Mouse (Mus musculus): Measurements from ENCODE around the gene Zscan20.

Zscan20 gene

DNA sequence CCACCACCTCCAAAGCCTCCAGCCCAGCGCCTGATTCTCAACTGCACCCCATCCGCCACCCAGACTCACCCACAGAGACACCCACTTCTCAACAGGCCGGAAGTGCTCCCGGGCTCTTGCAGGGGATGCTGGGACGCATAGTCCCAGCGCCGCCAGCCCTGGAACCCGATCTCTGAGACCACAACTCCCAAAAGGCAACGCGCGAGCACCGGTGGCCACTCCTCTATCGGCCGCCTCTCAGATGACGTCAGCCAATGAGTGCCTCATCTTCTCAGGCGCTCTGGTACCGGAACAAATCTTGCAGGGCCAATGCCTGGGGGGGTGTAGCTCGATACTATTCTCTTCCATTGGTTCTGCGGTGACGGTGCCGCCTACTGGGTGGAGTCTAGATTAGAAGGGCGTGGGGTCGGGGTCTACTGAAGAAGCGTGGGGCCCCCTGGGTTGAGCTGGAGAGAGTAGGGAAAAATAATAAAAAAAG, at the start of gene Zscan20:
Zscan20 (minus strand) TSS at position 174 of the 478 bp plus-strand sequence.
- DNase-seq (ENCODE audit: low spot score), result peak; percentile 98

- DNase-seq (ENCODE audit: low spot score), result no peak
Observed at GRCm38 (mm10) chr4:128655446-128655845, 45.5 kb upstream of the Zscan20 start.

DNA sequence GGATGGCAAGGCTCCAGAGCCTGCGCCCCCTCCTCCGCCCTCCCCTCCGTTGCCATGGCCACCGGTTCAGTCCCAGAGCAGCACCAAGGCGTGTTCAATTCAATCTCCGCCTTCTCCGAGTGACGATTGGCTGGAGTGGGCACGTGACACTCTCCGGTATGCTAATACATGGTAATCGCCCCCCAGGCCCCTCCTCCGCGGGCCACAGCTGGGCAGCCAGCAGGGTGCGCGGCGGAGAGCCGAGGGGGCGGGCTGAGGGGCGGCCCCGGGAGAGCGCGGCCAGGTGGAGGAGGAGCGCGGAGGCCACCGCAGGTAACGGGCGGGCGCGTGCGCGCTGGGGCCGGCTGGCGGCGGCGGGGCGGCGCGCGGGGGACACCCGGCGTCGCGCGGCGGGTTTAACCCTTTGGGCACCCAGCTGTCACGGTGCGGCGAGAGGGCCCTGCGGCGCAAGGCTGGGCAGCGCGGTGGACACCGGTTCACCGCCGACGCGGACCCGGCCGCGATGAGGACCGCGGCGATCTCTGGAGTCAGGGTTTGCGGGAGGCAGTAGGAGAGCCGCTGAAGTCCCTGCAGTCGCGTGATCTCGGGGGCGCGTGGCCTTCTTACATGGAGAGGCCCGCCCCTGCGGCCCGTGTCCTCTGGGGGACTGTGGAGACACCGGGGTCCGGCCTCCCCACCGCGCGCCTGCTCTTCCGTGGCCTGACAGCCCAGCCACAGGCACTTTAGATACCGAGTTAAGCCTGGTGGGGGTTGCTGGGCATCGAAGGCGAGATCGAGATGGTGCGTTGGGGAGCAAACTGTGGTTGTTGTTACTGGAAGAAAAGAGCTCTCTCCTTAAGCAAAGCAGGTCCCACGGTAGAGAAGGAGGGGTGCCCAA, 44.8 kb upstream of the Zscan20 start, which contains the start of gene Phc2:
Phc2 (plus strand) TSS at position 198 of the 877 bp plus-strand sequence.
- DNase-seq (ENCODE audit: low spot score), result peak; percentile 97

DNA sequence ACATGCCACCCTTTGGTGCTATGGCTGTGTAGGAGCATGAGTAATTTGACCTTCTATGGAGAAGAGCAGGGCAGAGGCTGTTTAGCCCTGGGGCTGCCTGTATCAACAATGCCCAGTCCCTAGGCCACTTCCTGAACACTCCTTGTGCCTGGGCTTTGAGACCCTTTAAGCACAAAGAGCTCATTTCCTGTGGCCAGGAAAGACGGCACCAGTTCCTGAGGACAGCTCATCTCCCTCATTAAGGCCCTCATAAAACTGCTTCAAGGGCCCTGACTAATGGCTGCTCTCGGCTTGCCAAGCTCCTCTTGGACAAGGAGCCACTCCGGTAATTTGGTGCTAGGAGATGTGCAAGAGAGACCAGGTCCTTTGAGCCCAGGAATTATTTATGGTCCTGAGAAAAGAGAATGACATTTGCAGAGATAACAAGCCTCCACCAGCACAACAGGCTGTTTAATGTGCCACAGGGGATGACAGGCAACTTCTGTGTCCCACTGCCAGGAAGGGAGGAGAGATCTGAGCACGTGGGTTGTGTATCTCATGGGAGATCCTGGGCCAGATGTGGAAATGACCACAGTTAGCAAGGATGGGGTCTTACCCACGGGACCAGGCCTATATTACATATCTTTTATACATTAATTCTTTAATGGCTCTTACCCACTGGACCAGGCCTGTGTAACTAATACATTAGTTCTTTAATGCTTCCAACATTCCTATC, 42.8 kb upstream of the Zscan20 start:
- DNase-seq (ENCODE audit: low spot score), result no peak

GRCm38 (mm10) chr4:128651530-128651929, 41.6 kb upstream of the Zscan20 start:
- no peak for DNase-seq (ENCODE audit: low spot score)

- no peak for DNase-seq (ENCODE audit: low spot score)
Observed at GRCm38 (mm10) chr4:128648567-128649255, 38.8 kb upstream of the Zscan20 start.

DNA sequence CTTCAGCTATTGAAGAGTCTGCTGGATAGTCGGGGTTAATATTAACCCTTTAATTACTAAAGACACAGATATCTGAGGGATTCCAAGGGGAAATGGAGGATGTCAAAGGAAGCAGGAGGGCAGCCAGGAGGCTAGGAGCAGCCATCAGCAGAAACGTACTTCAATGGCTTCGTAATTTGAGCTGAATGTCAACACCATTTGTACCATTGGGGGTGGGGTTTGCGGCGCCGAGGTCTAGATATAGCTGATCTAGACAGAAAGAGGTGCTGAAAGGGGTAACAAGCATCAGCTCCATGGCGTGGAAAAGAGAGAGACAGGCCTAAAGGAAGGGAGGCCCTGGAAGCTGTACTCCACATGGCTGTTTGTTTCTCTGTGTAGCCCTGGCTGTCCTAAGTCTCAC, 36.9 kb upstream of the Zscan20 start:
- no peak for DNase-seq (ENCODE audit: low spot score)

GRCm38 (mm10) chr4:128645896-128646295, 36.0 kb upstream of the Zscan20 start:
- DNase-seq (ENCODE audit: low spot score), result no peak

GRCm38 (mm10) chr4:128641766-128642717, 32.1 kb upstream of the Zscan20 start:
- DNase-seq (ENCODE audit: low spot score), result no peak

DNA sequence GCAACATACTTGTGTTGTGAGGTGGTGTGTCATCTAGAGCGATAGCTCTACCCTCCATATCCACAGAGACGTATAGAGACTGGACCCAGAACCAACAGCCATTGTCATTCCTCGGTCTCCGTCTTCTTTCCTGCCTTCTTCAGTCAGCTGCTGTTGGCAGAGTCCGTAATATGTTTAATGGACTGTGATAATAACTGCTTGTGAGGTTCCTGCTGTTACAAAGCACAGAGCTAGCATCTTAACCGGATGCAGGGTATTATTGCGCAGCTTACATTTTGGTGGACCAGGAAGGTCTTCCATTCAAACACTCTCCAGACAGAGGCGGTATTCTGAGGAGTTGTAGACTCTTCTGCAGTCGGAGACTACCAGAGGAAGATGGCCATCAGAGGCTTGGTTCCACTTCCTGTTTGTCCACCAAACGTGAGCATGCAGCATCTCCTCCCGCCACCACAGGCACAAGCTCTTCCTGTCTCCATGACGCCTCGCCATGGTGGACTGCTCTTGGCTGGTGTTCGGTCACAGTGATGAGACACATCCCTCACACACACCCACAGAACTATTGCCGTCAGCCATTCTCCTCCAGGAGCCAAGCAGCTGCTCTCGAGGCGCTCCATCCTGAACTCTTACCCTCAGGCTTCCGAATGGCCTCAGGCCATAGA, 28.5 kb upstream of the Zscan20 start:
- no peak for DNase-seq (ENCODE audit: low spot score)

- no peak for DNase-seq (ENCODE audit: low spot score)
Observed at GRCm38 (mm10) chr4:128637250-128637649, 27.4 kb upstream of the Zscan20 start.

- no peak for DNase-seq (ENCODE audit: low spot score)
Observed at GRCm38 (mm10) chr4:128635894-128636585, 26.1 kb upstream of the Zscan20 start.

DNA sequence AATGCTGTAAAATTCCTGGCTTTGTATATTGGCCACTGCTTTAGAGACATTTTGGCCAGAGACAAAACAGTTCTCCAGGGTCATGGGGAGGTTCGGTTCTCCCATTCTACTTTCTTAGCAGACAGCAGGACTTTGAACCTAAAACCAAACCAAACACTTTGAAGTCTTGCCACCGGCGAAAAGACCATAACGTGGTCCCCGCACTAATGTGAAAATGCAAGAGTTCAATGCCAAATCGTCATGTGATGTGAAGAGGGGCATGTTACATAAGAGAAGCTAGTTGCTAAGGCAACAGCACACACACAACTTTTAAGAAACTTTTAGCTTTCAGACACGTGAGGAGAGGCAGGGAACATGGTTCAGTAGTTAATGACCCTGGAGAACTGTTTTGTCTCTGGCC, 25.6 kb upstream of the Zscan20 start:
- DNase-seq (ENCODE audit: low spot score), result no peak

DNA sequence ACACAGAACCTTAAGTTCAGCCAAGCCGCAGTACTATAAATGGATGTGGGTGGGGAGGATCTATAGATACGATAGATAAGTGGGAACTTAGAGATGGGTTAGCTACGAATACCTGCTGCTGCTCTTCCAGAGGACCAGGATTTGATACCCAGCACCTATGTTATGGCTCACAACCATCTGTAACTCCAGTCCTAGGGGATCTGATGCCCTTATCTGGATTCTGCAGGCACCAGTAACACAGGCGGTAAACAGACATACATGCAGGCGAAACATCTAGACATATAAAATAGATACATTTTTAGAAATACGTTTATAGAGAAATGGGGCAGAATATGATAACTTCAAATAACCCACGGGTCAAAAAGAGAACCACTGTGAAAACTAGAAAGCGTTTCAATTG, 11.2 kb upstream of the Zscan20 start:
- DNase-seq (ENCODE audit: low spot score), result no peak

DNA sequence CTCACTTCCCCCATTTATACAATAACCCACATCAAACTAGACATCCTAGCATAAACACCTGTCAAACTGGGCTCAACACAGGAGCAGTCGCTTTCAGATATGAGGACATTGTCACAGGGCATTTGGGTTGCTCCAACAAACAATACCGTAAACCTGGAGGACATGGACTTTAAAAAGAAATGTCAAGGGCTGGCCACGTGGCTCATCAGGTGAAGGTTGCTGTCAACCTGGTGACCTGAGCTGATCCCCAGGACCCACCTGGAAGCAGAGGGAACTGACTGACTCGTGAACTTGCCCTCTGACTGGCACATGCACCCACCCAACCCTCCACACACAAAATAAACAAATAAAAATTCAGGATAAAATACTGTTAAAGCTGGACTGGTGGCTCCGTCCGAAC, 10.7 kb upstream of the Zscan20 start:
- DNase-seq (ENCODE audit: low spot score), result no peak

GRCm38 (mm10) chr4:128618963-128619362, 9.1 kb upstream of the Zscan20 start:
- no peak for DNase-seq (ENCODE audit: low spot score)

DNA sequence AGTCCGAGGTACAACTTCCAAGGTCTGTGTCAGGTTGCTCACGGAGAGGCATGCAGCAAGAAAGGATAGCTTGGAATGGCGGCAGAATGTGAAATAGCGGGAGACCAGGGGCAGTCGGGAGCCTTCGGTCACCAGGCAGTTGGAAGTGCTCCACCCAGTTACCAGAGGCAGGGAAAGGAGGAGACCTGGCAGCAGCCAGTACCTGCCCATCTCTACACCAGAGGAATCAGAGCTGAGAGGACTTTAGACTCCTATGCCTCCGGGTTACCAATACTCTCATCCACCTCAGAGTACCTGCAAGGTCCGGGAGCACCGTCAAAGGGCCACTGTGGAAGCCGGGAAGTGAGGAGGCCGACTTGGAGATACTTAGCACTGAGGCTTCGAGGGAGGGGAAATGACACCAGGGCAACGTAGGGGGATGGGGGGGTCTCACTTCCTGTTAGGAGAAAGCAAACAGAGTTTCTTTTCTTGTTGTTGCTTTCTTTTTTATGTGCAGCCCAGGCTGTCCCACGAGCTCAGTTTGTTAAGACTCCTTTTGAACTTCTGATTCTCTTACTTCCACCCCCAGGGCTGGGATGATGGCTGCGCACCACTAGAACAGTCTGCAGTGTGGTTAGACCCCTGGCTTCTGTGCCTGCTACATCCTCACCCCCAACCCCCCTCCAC, 8.5 kb upstream of the Zscan20 start, which contains the start of gene Tlr12:
Tlr12 (minus strand) TSS at position 374 of the 666 bp plus-strand sequence.
- no peak for DNase-seq (ENCODE audit: low spot score)

DNA sequence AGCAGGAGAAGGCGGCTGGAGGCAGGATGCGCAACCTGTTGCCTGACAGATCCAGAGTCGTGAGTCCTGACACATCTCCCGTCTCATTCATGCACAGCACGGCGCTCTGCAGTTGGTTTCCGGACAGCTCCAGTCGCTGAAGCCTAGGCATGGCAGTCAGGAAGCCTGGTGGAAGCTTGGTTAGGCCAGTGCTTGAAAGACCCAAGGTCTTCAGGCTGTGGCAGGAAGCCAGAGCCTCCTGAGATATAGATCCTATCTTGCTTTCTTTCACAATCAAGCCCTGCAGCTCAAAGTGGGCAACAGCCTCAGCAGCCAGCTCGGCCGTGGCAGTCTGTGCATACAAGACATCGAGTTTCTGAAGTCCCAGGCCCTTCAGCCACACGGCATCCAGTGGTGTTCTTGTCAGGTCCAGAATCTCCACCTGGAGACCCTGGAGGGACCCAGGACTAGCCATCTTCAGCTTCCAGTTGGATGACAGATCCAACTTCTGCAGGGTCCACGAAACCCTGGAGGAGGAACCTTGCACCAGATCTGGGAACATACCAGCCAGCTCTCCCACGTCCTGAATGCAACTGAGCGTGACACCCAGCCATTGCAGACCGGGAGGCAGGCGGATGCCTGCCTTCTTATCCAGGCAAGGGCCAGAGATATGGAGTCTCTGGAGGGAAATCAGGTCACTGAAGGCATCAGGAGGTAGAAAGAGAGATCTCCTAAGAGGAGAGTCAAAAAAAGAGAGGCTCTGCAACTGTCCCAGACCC, 7.6 kb upstream of the Zscan20 start:
- DNase-seq (ENCODE audit: low spot score), result no peak

DNA sequence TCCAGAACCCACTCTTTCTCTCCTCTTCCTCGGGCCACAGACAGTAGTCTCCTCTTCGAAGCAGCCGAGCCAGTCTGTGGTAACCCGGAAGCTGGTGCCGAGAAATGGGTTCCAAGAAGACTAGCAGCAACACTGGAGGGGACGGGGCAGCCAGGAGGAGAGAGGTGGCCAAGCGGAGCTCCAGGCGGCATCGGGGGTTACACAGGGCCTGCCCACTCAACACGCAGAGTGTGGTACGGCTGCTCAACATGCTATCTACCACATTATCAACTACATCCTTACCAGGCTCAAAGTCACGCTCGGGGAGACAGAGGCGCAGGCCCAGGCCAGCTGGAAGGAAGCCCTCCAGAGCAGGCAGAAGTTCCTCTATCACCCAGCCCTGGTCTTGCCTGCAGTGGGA, 5.9 kb upstream of the Zscan20 start:
- no peak for DNase-seq (ENCODE audit: low spot score)

Measured in left cerebral cortex, adult 11 months (tissue).